Mouse (Mus musculus) CH12.LX (cell line): ENCODE data around the gene Phyhd1. TPM values are rescaled to one million over a fixed set of nuclear protein-coding genes. Genes with fewer than 3 reads are reported as not detected.

Experiments used
- DNase-seq: peaks from one replicate; pipeline ENCODE4 v3.0.0-alpha.2; 2013; ENCODE audit errors: extremely low read depth
- H3K27ac ChIP-seq: 2 replicates; pipeline ENCODE4 v1.5.1; 2012; ENCODE audit warnings: low read depth, mild to moderate bottlenecking, control low read depth, moderate library complexity; ENCODE audit not compliant: insufficient read depth
- H3K27me3 ChIP-seq: replicated peaks from 2 replicates; pipeline ENCODE3; 2012; ENCODE audit warnings: inconsistent platforms
- H3K36me3 ChIP-seq, 2 experiments: replicated peaks in 1 of 2; 2 replicates each; pipeline versions ENCODE3 to v1.6.1; 2012; ENCODE audit warnings: inconsistent platforms in 1 of 2, low read length in 1 of 2, mild to moderate bottlenecking in 1 of 2, mixed read lengths in 1 of 2, moderate library complexity in 1 of 2; ENCODE audit not compliant: control insufficient read depth in 1 of 2, insufficient read depth in 1 of 2
- H3K4me1 ChIP-seq, 2 experiments: 2 replicates each; pipeline ENCODE4 v1.6.1; 2012; ENCODE audit warnings: inconsistent platforms in 1 of 2, moderate library complexity in 1 of 2; ENCODE audit not compliant: insufficient read depth in 2 of 2, control insufficient read depth in 1 of 2
- H3K4me2 ChIP-seq: 2 replicates; pipeline ENCODE4 v1.6.1; 2012; ENCODE audit warnings: low read depth, mild to moderate bottlenecking, control low read depth; ENCODE audit not compliant: poor library complexity, insufficient read depth, severe bottlenecking
- H3K4me3 ChIP-seq, 3 experiments: fragments of 150-350 bp in 1 of 3; sonication (generic) in 1 of 3; replicated peaks in 1 of 3; 2 replicates each; pipeline versions ENCODE3 to v1.5.1; 2011 to 2012; ENCODE audit warnings: low read depth in 2 of 3, low read length in 2 of 3, mild to moderate bottlenecking in 2 of 3, moderate library complexity in 2 of 3, control low read depth in 1 of 3, improper control_type of control experiment in 1 of 3, inconsistent platforms in 1 of 3, mixed read lengths in 1 of 3; ENCODE audit not compliant: poor library complexity in 1 of 3
- H3K79me2 ChIP-seq: replicated peaks from 2 replicates; pipeline ENCODE4 v1.6.1; 2012; ENCODE audit warnings: mild to moderate bottlenecking, moderate library complexity; ENCODE audit not compliant: control insufficient read depth, poor library complexity, insufficient read depth, severe bottlenecking; ENCODE audit errors: extremely low read depth
- H3K9ac ChIP-seq: 2 replicates; pipeline ENCODE4 v1.6.1; 2012; ENCODE audit warnings: low read depth, mild to moderate bottlenecking, control low read depth, moderate library complexity; ENCODE audit not compliant: insufficient read depth
- H3K9me3 ChIP-seq: replicated peaks from 2 replicates; pipeline ENCODE3; 2012; ENCODE audit warnings: low read length, inconsistent platforms, mixed read lengths
- BHLHE40 ChIP-seq: IDR thresholded peaks from 2 replicates; pipeline ENCODE4 v1.6.1; 2011; ENCODE audit warnings: mild to moderate bottlenecking, low read depth, low read length, improper control_type of control experiment
- CHD1 ChIP-seq: IDR thresholded peaks from 2 replicates; pipeline ENCODE4 v1.6.1; 2012; ENCODE audit warnings: low read depth, low read length, improper control_type of control experiment, inconsistent platforms
- E2F4 ChIP-seq: IDR thresholded peaks from 2 replicates; pipeline ENCODE4 v1.6.1; 2011; ENCODE audit warnings: low read depth, low read length, improper control_type of control experiment; ENCODE audit not compliant: insufficient replicate concordance
- ELF1 ChIP-seq: IDR thresholded peaks from 2 replicates; pipeline ENCODE4 v1.6.1; 2014; ENCODE audit warnings: low read depth, mild to moderate bottlenecking, inconsistent platforms, low read length, improper control_type of control experiment
- EP300 ChIP-seq: IDR thresholded peaks from 2 replicates; pipeline ENCODE4 v1.6.1; 2011; ENCODE audit warnings: low read length, improper control_type of control experiment
- GABPA ChIP-seq: IDR thresholded peaks from 2 replicates; pipeline ENCODE4 v1.6.1; 2012; ENCODE audit warnings: low read depth, low read length, improper control_type of control experiment, inconsistent platforms; ENCODE audit not compliant: insufficient replicate concordance
- HCFC1 ChIP-seq: IDR thresholded peaks from 2 replicates; pipeline ENCODE4 v1.6.1; 2012; ENCODE audit warnings: low read depth, mild to moderate bottlenecking, inconsistent platforms, low read length, improper control_type of control experiment
- JUN ChIP-seq: IDR thresholded peaks from 2 replicates; pipeline ENCODE4 v1.6.1; 2011; ENCODE audit warnings: low read depth, mild to moderate bottlenecking, low read length, improper control_type of control experiment, moderate library complexity; ENCODE audit not compliant: insufficient read depth
- MAX ChIP-seq: IDR thresholded peaks from 2 replicates; pipeline ENCODE4 v1.6.1; 2011; ENCODE audit warnings: low read length, improper control_type of control experiment
- MAZ ChIP-seq: IDR thresholded peaks from 2 replicates; pipeline ENCODE4 v1.6.1; 2012; ENCODE audit warnings: low read depth, mild to moderate bottlenecking, inconsistent platforms, low read length, improper control_type of control experiment, moderate library complexity
- MXI1 ChIP-seq: IDR thresholded peaks from 2 replicates; pipeline ENCODE4 v1.6.1; 2011; ENCODE audit warnings: mild to moderate bottlenecking, low read depth, low read length, improper control_type of control experiment
- MYC ChIP-seq: IDR thresholded peaks from 2 replicates; pipeline ENCODE4 v1.6.1; 2011; ENCODE audit warnings: low read depth, mild to moderate bottlenecking, improper control_type of control experiment, low read length
- RAD21 ChIP-seq: IDR thresholded peaks from 2 replicates; pipeline ENCODE4 v1.6.1; 2011; ENCODE audit warnings: low read depth, mild to moderate bottlenecking, low read length, improper control_type of control experiment, moderate library complexity
- RCOR1 ChIP-seq: conservative IDR thresholded peaks from 2 replicates; pipeline ENCODE4 v1.6.1; 2012; ENCODE audit warnings: low read depth, mild to moderate bottlenecking, inconsistent platforms, low read length, improper control_type of control experiment
- SMC3 ChIP-seq: IDR thresholded peaks from 2 replicates; pipeline ENCODE4 v1.6.1; 2011; ENCODE audit warnings: low read depth, low read length, improper control_type of control experiment
- TBP ChIP-seq: conservative IDR thresholded peaks from 2 replicates; pipeline ENCODE4 v1.6.1; 2011; ENCODE audit warnings: low read depth, low read length, improper control_type of control experiment
- TCF12 ChIP-seq: IDR thresholded peaks from 2 replicates; pipeline ENCODE4 v1.6.1; 2014; ENCODE audit warnings: low read depth, mild to moderate bottlenecking, inconsistent platforms, low read length, improper control_type of control experiment
- USF1 ChIP-seq: IDR thresholded peaks from 2 replicates; pipeline ENCODE4 v1.6.1; 2014; ENCODE audit warnings: low read depth, mild to moderate bottlenecking, inconsistent platforms, low read length, improper control_type of control experiment
- ZKSCAN1 ChIP-seq: IDR thresholded peaks from 2 replicates; pipeline ENCODE4 v1.6.1; 2012; ENCODE audit warnings: low read depth, inconsistent platforms, low read length, improper control_type of control experiment, borderline replicate concordance
- ZMIZ1 ChIP-seq: IDR thresholded peaks from 2 replicates; pipeline ENCODE4 v1.6.1; 2012; ENCODE audit warnings: low read depth, mild to moderate bottlenecking, inconsistent platforms, low read length, improper control_type of control experiment
- ZNF384 ChIP-seq: IDR thresholded peaks from 2 replicates; pipeline ENCODE4 v1.6.1; 2012; ENCODE audit warnings: low read depth, low read length, improper control_type of control experiment, inconsistent platforms
- dilution Hi-C: fragments of 300-500 bp; cut with MboI; formaldehyde crosslinking; loops from 2 replicates; pipeline ENCODE4 v1.14.3; 2020; ENCODE audit warnings: low sequenced_read_pairs; ENCODE audit not compliant: extremely low pct_unique_long_range_greater_than_20kb, extremely low pct_ligation_motif_present
- in situ Hi-C: fragments of 300-500 bp; cut with MboI; formaldehyde crosslinking; loops from 3 replicates; pipeline ENCODE4 v1.14.3; 2019; ENCODE audit warnings: low sequenced_read_pairs, low pct_ligation_motif_present, low pct_unique_long_range_greater_than_20kb, mixed read lengths
- polyA plus RNA-seq: library from polyadenylated mRNA; unstranded; fragments of >175 nt; gene quantifications from 2 replicates; pipeline ENCODE4 v1.2.1, GENCODE M21; 2012; ENCODE audit warnings: low read depth; ENCODE audit not compliant: insufficient read length
- total RNA-seq, 2 experiments: library from RNA; depleted of rRNA; stranded (reverse); fragments of 300-350 nt in 1 of 2; fragments of >200 nt in 1 of 2; gene quantifications; 2 replicates each; pipeline ENCODE4 v1.2.3; 2012 to 2014

Gene Phyhd1
- total and polyA plus RNA-seq, 3 experiments, result 7.1 to 9.7 (median 8.9) TPM

- H3K9ac ChIP-seq, result no peak overlapping the region
- TF ChIP-seq RAD21 (no peak), JUN (no peak), MAZ (no peak), ZKSCAN1 (no peak), USF1 (no peak), MAX (no peak), CHD1 (no peak), RCOR1 (no peak), BHLHE40 (no peak), SMC3 (no peak), TCF12 (no peak), TBP (no peak), MXI1 (no peak), ZNF384 (no peak), E2F4 (no peak), EP300 (no peak), MYC (no peak), ZMIZ1 (no peak), HCFC1 (no peak)
- TF ChIP-seq, all 38 proteins: peak for 0
- H3K27me3 ChIP-seq, result no peaks in the 10 kb centered on the region
- dilution Hi-C loops (no loop called here), in situ Hi-C loops (loop anchor here (10.0 kb wide), 1 partner anchor 62 kb away; no protein-coding TSS in a partner anchor)
- H3K9me3 ChIP-seq, result no peaks in the 10 kb centered on the region
- DNase-seq, result no peak
- H3K27ac ChIP-seq, result no peak overlapping the region
- H3K79me2 ChIP-seq, result no peaks in the 10 kb centered on the region
- H3K36me3 ChIP-seq, result peaks cover 12 to 64% of the 10 kb centered on the region in 2 experiments
- no peak overlapping the region for H3K4me3 ChIP-seq
- peaks cover 19 to 44% of the 10 kb centered on the region in 2 experiments for H3K4me1 ChIP-seq
- no peak overlapping the region for H3K4me2 ChIP-seq
Observed at GRCm38 (mm10) chr2:30247036-30247435, 19.0 kb upstream of the Phyhd1 start.

DNA sequence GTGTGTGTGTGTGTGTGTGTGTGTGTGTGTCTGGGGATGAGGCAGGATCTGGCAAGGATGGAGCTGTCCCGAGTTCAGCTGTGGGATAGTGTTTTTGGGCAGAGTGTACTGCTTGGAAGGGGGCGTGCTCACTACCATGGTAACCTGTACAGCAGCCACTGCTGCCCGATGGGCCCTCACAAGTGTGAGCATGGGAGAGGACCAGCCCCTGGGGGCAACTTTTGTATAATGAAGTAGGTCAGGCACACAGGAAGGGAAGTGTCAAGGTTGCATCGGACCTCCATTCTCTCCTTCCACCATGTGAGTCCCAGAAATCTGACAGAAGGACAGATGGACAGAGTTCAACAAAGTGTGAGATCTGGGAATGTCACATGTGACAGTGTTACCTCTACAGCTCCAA is 18.3 kb upstream of the Phyhd1 start:
- H3K9me3 ChIP-seq, result no peaks in the 10 kb centered on the region
- no peak overlapping the region for H3K27ac ChIP-seq
- TF ChIP-seq ZKSCAN1, result no peak
- no peak for TF ChIP-seq ELF1
- no peak for TF ChIP-seq TBP
- no peak for TF ChIP-seq USF1
- no peak for TF ChIP-seq GABPA
- no peak for TF ChIP-seq E2F4
- no peak for TF ChIP-seq CHD1
- no peaks in the 10 kb centered on the region for H3K79me2 ChIP-seq
- H3K4me1 ChIP-seq, result peaks cover 22 to 47% of the 10 kb centered on the region in 2 experiments
- H3K36me3 ChIP-seq, result peaks cover 12 to 59% of the 10 kb centered on the region in 2 experiments
- in situ Hi-C loops (loop anchor here (10.0 kb wide), 1 partner anchor 63 kb away; no protein-coding TSS in a partner anchor), dilution Hi-C loops (no loop called here)
- H3K4me3 ChIP-seq, result no peak overlapping the region
- DNase-seq, result no peak
- no peak overlapping the region for H3K9ac ChIP-seq
- H3K4me2 ChIP-seq, result no peak overlapping the region
- no peaks in the 10 kb centered on the region for H3K27me3 ChIP-seq
